Mouse (Mus musculus) hindbrain, embryonic 11.5 days (tissue): ENCODE data around the gene Asb5. TPM values are rescaled to one million over a fixed set of nuclear protein-coding genes. Genes with fewer than 3 reads are reported as not detected.
"Not testable (repeated sequence)": the region's sequence is repeated elsewhere in the genome, so short reads cannot be mapped to it uniquely, and the experiment has no call there.

Experiments
- ATAC-seq: fragments of 200-750 bp; cut with Nextera tagmentation; 2 replicates; pipeline ENCODE4 v1.8.0; 2017; ENCODE audit warnings: mild to moderate bottlenecking, moderate TSS enrichment, moderate library complexity; ENCODE audit not compliant: low FRiP score
- DNase-seq: peaks from one replicate; pipeline ENCODE4 v3.0.0-alpha.2; 2015; ENCODE audit warnings: low spot score
- H3K27ac ChIP-seq: fragments of 300-500 bp; sonication (generic); 2 replicates; pipeline ENCODE4 v1.5.1; 2014; ENCODE audit warnings: mild to moderate bottlenecking, low read depth, low read length
- H3K27me3 ChIP-seq: fragments of 300-500 bp; sonication (generic); 2 replicates; pipeline ENCODE4 v1.6.1; 2014; ENCODE audit warnings: mild to moderate bottlenecking, low read length, moderate library complexity, mixed read lengths; ENCODE audit not compliant: control insufficient read depth, insufficient read depth
- H3K36me3 ChIP-seq: fragments of 300-500 bp; sonication (generic); 2 replicates; pipeline ENCODE4 v1.6.1; 2014; ENCODE audit warnings: mild to moderate bottlenecking, low read length, moderate library complexity, mixed read lengths; ENCODE audit not compliant: control insufficient read depth, insufficient read depth
- H3K4me1 ChIP-seq: fragments of 300-500 bp; sonication (generic); replicated peaks from 2 replicates; pipeline ENCODE4 v1.6.1; 2014; ENCODE audit warnings: low read length, mixed read lengths; ENCODE audit not compliant: control insufficient read depth, insufficient read depth
- H3K4me2 ChIP-seq: fragments of 300-500 bp; sonication (generic); replicated peaks from 2 replicates; pipeline ENCODE4 v1.6.1; 2014; ENCODE audit warnings: mild to moderate bottlenecking, low read depth, low read length
- H3K4me3 ChIP-seq: fragments of 300-500 bp; sonication (generic); 2 replicates; pipeline ENCODE4 v1.5.1; 2014; ENCODE audit warnings: low read depth, low read length
- H3K9ac ChIP-seq: fragments of 300-500 bp; sonication (generic); 2 replicates; pipeline ENCODE4 v1.6.1; 2014; ENCODE audit warnings: low read depth, low read length
- H3K9me3 ChIP-seq: fragments of 300-500 bp; sonication (generic); 2 replicates; pipeline ENCODE4 v1.6.1; 2016; ENCODE audit warnings: low read length; ENCODE audit not compliant: control insufficient read depth
- WGBS: fragments of 180-500 bp; shearing (Covaris S2); extraction: QIAGEN DNeasy Blood & Tissue Kit; methylation state at CpG from one replicate; pipeline ENCODE4 v1.1.7; 2014; 5-methylcytosine and 5-hydroxymethylcytosine counted together
- polyA plus RNA-seq: library from polyadenylated mRNA; unstranded; fragments of >200 nt; fragmentation: Nextera tagmentation; extraction: Ambion mirVana; gene quantifications from 2 replicates; pipeline ENCODE4 v1.2.1, GENCODE M21; 2014

Gene Asb5
- polyA plus RNA-seq, 1 experiment from 2014 or later, result 6.1 TPM

GRCm38 (mm10) chr8:54505060-54505459 is 24.3 kb upstream of the Asb5 start:
- Histone ChIP-seq H3K4me1 (no peaks in the 10 kb centered on the region), H3K36me3 (no peaks in the 10 kb centered on the region), H3K9me3 (no peaks in the 10 kb centered on the region), H3K4me3 (no peak overlapping the region), H3K4me2 (no peak overlapping the region), H3K9ac (no peak overlapping the region), H3K27me3 (no peaks in the 10 kb centered on the region), H3K27ac (no peak overlapping the region)
- WGBS, result 77% methylated on average over 2 of the region's 2 CpGs
- DNase-seq, result no peak
- no peak for ATAC-seq

- 36% methylated on average over 6 of the region's 6 CpGs for WGBS
- DNase-seq (peak; percentile 89), ATAC-seq (peak; percentile 58)
- Histone ChIP-seq H3K4me3 (no peak overlapping the region), H3K36me3 (no peaks in the 10 kb centered on the region), H3K9ac (no peak overlapping the region), H3K27ac (no peak overlapping the region), H3K27me3 (no peaks in the 10 kb centered on the region), H3K4me1 (no peaks in the 10 kb centered on the region), H3K4me2 (no peak overlapping the region), H3K9me3 (no peaks in the 10 kb centered on the region)
These were observed 21.8 kb upstream of the Asb5 start for GRCm38 (mm10) chr8:54507428-54508095.

- ATAC-seq (peak; percentile 59), DNase-seq (no peak)
- Histone ChIP-seq H3K36me3 (no peaks in the 10 kb centered on the region), H3K27me3 (no peaks in the 10 kb centered on the region), H3K27ac (no peak overlapping the region), H3K4me3 (no peak overlapping the region), H3K9me3 (no peaks in the 10 kb centered on the region), H3K4me1 (no peaks in the 10 kb centered on the region), H3K9ac (no peak overlapping the region), H3K4me2 (no peak overlapping the region)
- WGBS, result 24% methylated on average over 1 of the region's 1 CpGs
These were observed 21.3 kb upstream of the Asb5 start for GRCm38 (mm10) chr8:54508096-54508456.

- Histone ChIP-seq H3K27ac (no peak overlapping the region), H3K9me3 (no peaks in the 10 kb centered on the region), H3K9ac (no peak overlapping the region), H3K4me1 (no peaks in the 10 kb centered on the region), H3K27me3 (no peaks in the 10 kb centered on the region), H3K4me2 (peak overlapping the region; percentile 36), H3K4me3 (peak overlapping the region; percentile 31), H3K36me3 (no peaks in the 10 kb centered on the region)
- DNase-seq, result peak; percentile 41
- 6% methylated on average over 9 of the region's 11 CpGs for WGBS
- ATAC-seq, result peak; percentile 69
These were observed 20.6 kb upstream of the Asb5 start for GRCm38 (mm10) chr8:54508814-54509213.

GRCm38 (mm10) chr8:54509221-54509721 is 20.1 kb upstream of the Asb5 start:
- DNase-seq, result peak; percentile 48
- H3K27ac ChIP-seq, result no peak overlapping the region

GRCm38 (mm10) chr8:54511791-54512190 is 17.6 kb upstream of the Asb5 start:
- no peaks in the 10 kb centered on the region for H3K36me3 ChIP-seq
- no peak for DNase-seq
- no peak overlapping the region for H3K27ac ChIP-seq
- no peaks in the 10 kb centered on the region for H3K4me1 ChIP-seq
- H3K9me3 ChIP-seq, result no peaks in the 10 kb centered on the region
- no peak for ATAC-seq
- no peak overlapping the region for H3K9ac ChIP-seq
- no peak overlapping the region for H3K4me3 ChIP-seq
- WGBS, result 87% methylated on average over 3 of the region's 3 CpGs
- no peak overlapping the region for H3K4me2 ChIP-seq
- no peaks in the 10 kb centered on the region for H3K27me3 ChIP-seq

More at GRCm38 (mm10) chr8:54509221-54509721, 20.1 kb upstream of the Asb5 start:
- Histone ChIP-seq H3K4me2 (peak overlapping the region; percentile 36), H3K4me3 (peak overlapping the region; percentile 31), H3K4me1 (no peaks in the 10 kb centered on the region), H3K9me3 (no peaks in the 10 kb centered on the region), H3K9ac (0 out of 2 replicates have a peak overlapping the region, but pooled peaks have one; percentile 11), H3K36me3 (no peaks in the 10 kb centered on the region), H3K27me3 (no peaks in the 10 kb centered on the region)
- WGBS, result 3% methylated on average over 10 of the region's 10 CpGs
- peak; percentile 83 for ATAC-seq

- ATAC-seq, H3K27me3 ChIP-seq, H3K4me2 ChIP-seq, H3K9ac ChIP-seq, H3K9me3 ChIP-seq, H3K36me3 ChIP-seq, DNase-seq, H3K4me1 ChIP-seq, H3K4me3 ChIP-seq, H3K27ac ChIP-seq: not testable (repeated sequence)
- WGBS, result 91% methylated on average over 4 of the region's 5 CpGs
These were observed 17.2 kb upstream of the Asb5 start for GRCm38 (mm10) chr8:54512200-54512599.

- Histone ChIP-seq H3K27me3 (no peaks in the 10 kb centered on the region), H3K4me2 (no peak overlapping the region), H3K9ac (no peak overlapping the region), H3K27ac (no peak overlapping the region), H3K4me3 (no peak overlapping the region), H3K4me1 (no peaks in the 10 kb centered on the region), H3K36me3 (0 out of 2 replicates have a peak, but pooled peaks cover 2% of the 10 kb centered on the region), H3K9me3 (no peaks in the 10 kb centered on the region)
- 80% methylated on average over 10 of the region's 10 CpGs for WGBS
- no peak for DNase-seq
- no peak for ATAC-seq
These were observed 10.5 kb upstream of the Asb5 start for GRCm38 (mm10) chr8:54518756-54519460.

GRCm38 (mm10) chr8:54520516-54520915 is 8.9 kb upstream of the Asb5 start:
- H3K4me3 ChIP-seq, result no peak overlapping the region
- no peak overlapping the region for H3K27ac ChIP-seq
- 67% methylated on average over 4 of the region's 4 CpGs for WGBS
- no peak overlapping the region for H3K4me2 ChIP-seq
- no peaks in the 10 kb centered on the region for H3K4me1 ChIP-seq
- no peaks in the 10 kb centered on the region for H3K27me3 ChIP-seq
- 0 out of 2 replicates have a peak, but pooled peaks cover 2% of the 10 kb centered on the region for H3K36me3 ChIP-seq
- DNase-seq, result no peak
- no peaks in the 10 kb centered on the region for H3K9me3 ChIP-seq
- H3K9ac ChIP-seq, result no peak overlapping the region
- no peak for ATAC-seq
